Mouse (Mus musculus): ENCODE results near the gene Mageb18. TPM values are rescaled to one million over a fixed set of nuclear protein-coding genes. Genes with fewer than 3 reads are reported as not detected.

The Mageb18 gene
- total and polyA plus RNA-seq, 3 experiments, result not detected

GRCm38 (mm10) chrX:92340906-92341305 lies 258.5 kb downstream of the Mageb18 start:
- in situ Hi-C loops (cut with MboI; ENCODE audit: low pct_ligation_motif_present, low pct_unique_long_range_greater_than_20kb, low sequenced_read_pairs) (no loop called here), dilution Hi-C loops (cut with MboI; ENCODE audit: extremely low pct_ligation_motif_present, extremely low pct_unique_long_range_greater_than_20kb, low sequenced_read_pairs) (no loop called here)
- H3K4me2 ChIP-seq (ENCODE audit: insufficient read depth, low read depth, poor library complexity, severe bottlenecking), result no peak overlapping the region
- no peak for DNase-seq (ENCODE audit: extremely low read depth)
- H3K27ac ChIP-seq (ENCODE audit: insufficient read depth, low read depth), result no peak overlapping the region
- TF ChIP-seq MXI1 (IDR thresholded peaks at IDR 0.05; ENCODE audit: low read depth, low read length), result no peak
- no peak for TF ChIP-seq IRF4 (IDR thresholded peaks at IDR 0.05; ENCODE audit: low read depth, low read length)
- no peak for TF ChIP-seq ZC3H11A (IDR thresholded peaks at IDR 0.05; ENCODE audit: low read depth, low read length)
- TF ChIP-seq UBTF (IDR thresholded peaks at IDR 0.05; ENCODE audit: low read depth, low read length), result no peak
- no peak for TF ChIP-seq KAT2A (IDR thresholded peaks at IDR 0.05; ENCODE audit: insufficient replicate concordance, low read length)
- no peak for TF ChIP-seq HCFC1 (IDR thresholded peaks at IDR 0.05; ENCODE audit: low read depth, low read length)
- no peak for TF ChIP-seq ZKSCAN1 (IDR thresholded peaks at IDR 0.05; ENCODE audit: borderline replicate concordance, low read depth, low read length)
- TF ChIP-seq BHLHE40 (IDR thresholded peaks at IDR 0.05; ENCODE audit: low read depth, low read length), result no peak
- TF ChIP-seq RCOR1 (conservative IDR thresholded peaks at IDR 0.05; ENCODE audit: low read depth, low read length), result no peak
- no peak for TF ChIP-seq CHD1 (IDR thresholded peaks at IDR 0.05; ENCODE audit: low read depth, low read length)
- no peak for TF ChIP-seq MAZ (IDR thresholded peaks at IDR 0.05; ENCODE audit: low read depth, low read length)
- TF ChIP-seq SMC3 (IDR thresholded peaks at IDR 0.05; ENCODE audit: low read depth, low read length), result no peak
- TF ChIP-seq EP300 (IDR thresholded peaks at IDR 0.05; ENCODE audit: low read length), result no peak
- no peak overlapping the region for H3K9ac ChIP-seq (ENCODE audit: insufficient read depth, low read depth)
- no peaks in the 10 kb centered on the region for H3K36me3 ChIP-seq (replicated peaks in 1 of 2; ENCODE audit: control insufficient read depth in 1 of 2, insufficient read depth in 1 of 2, low read length in 1 of 2)
- no peaks in the 10 kb centered on the region for H3K9me3 ChIP-seq (replicated peaks; ENCODE audit: low read length)
- no peaks in the 10 kb centered on the region for H3K4me1 ChIP-seq (ENCODE audit: control insufficient read depth in 1 of 2, insufficient read depth in 2 of 2)
- H3K79me2 ChIP-seq (replicated peaks; ENCODE audit: control insufficient read depth, extremely low read depth, insufficient read depth, poor library complexity, severe bottlenecking), result no peaks in the 10 kb centered on the region
- H3K27me3 ChIP-seq (replicated peaks), result no peaks in the 10 kb centered on the region
- no peak overlapping the region for H3K4me3 ChIP-seq (replicated peaks in 1 of 3; ENCODE audit: low read depth in 2 of 3, low read length in 2 of 3, poor library complexity in 1 of 3)

GRCm38 (mm10) chrX:92339551-92339950 lies 259.8 kb downstream of the Mageb18 start:
- Histone ChIP-seq H3K36me3 (replicated peaks in 1 of 2; ENCODE audit: control insufficient read depth in 1 of 2, insufficient read depth in 1 of 2, low read length in 1 of 2) (no peaks in the 10 kb centered on the region), H3K9me3 (replicated peaks; ENCODE audit: low read length) (no peaks in the 10 kb centered on the region), H3K27ac (ENCODE audit: insufficient read depth, low read depth) (no peak overlapping the region), H3K4me1 (ENCODE audit: control insufficient read depth in 1 of 2, insufficient read depth in 2 of 2) (no peaks in the 10 kb centered on the region), H3K9ac (ENCODE audit: insufficient read depth, low read depth) (no peak overlapping the region), H3K79me2 (replicated peaks; ENCODE audit: control insufficient read depth, extremely low read depth, insufficient read depth, poor library complexity, severe bottlenecking) (no peaks in the 10 kb centered on the region), H3K27me3 (replicated peaks) (no peaks in the 10 kb centered on the region), H3K4me3 (replicated peaks in 1 of 3; ENCODE audit: low read depth in 2 of 3, low read length in 2 of 3, poor library complexity in 1 of 3) (no peak overlapping the region), H3K4me2 (ENCODE audit: insufficient read depth, low read depth, poor library complexity, severe bottlenecking) (no peak overlapping the region)
- in situ Hi-C loops (cut with MboI; ENCODE audit: low pct_ligation_motif_present, low pct_unique_long_range_greater_than_20kb, low sequenced_read_pairs) (no loop called here), dilution Hi-C loops (cut with MboI; ENCODE audit: extremely low pct_ligation_motif_present, extremely low pct_unique_long_range_greater_than_20kb, low sequenced_read_pairs) (no loop called here)
- no peak for DNase-seq (ENCODE audit: extremely low read depth)
- TF ChIP-seq MXI1 (IDR thresholded peaks at IDR 0.05; ENCODE audit: low read depth, low read length) (no peak), RCOR1 (conservative IDR thresholded peaks at IDR 0.05; ENCODE audit: low read depth, low read length) (no peak), HCFC1 (IDR thresholded peaks at IDR 0.05; ENCODE audit: low read depth, low read length) (no peak), ZMIZ1 (IDR thresholded peaks at IDR 0.05; ENCODE audit: low read depth, low read length) (no peak), GABPA (IDR thresholded peaks at IDR 0.05; ENCODE audit: insufficient replicate concordance, low read depth, low read length) (no peak), SMC3 (IDR thresholded peaks at IDR 0.05; ENCODE audit: low read depth, low read length) (no peak), PAX5 (IDR thresholded peaks at IDR 0.05; ENCODE audit: low read length) (no peak), JUND (conservative IDR thresholded peaks at IDR 0.05; ENCODE audit: low read depth, low read length) (no peak), MAZ (IDR thresholded peaks at IDR 0.05; ENCODE audit: low read depth, low read length) (no peak), KAT2A (IDR thresholded peaks at IDR 0.05; ENCODE audit: insufficient replicate concordance, low read length) (no peak), ELF1 (IDR thresholded peaks at IDR 0.05; ENCODE audit: low read depth, low read length) (no peak), NRF1 (IDR thresholded peaks at IDR 0.05; ENCODE audit: low read depth, low read length) (no peak), MEF2A (IDR thresholded peaks at IDR 0.05; ENCODE audit: borderline replicate concordance, low read depth, low read length) (no peak), E2F4 (IDR thresholded peaks at IDR 0.05; ENCODE audit: insufficient replicate concordance, low read depth, low read length) (no peak), POLR2AphosphoS2 (IDR thresholded peaks at IDR 0.05; ENCODE audit: low read depth, low read length) (no peak), CHD2 (IDR thresholded peaks at IDR 0.05; ENCODE audit: low read length) (no peak), MAFK (IDR thresholded peaks at IDR 0.05; ENCODE audit: insufficient replicate concordance, low read length) (no peak)
